12 mouse cellular contexts compared by ENCODE assay signal in genomic region chr4:140043953-140044352, GRCm38 (mm10).
DNase-seq lines count a peak whose midpoint lies in the region; ATAC-seq and TF ChIP-seq lines count a peak whose summit lies in the region.
"Had no signal": no experiment of that assay in that cellular context is flagged by ENCODE, and none has a peak within 500 bp of the region (broad histone marks: within the 10 kb centered on the region; RNA-seq: fewer than 3 reads in every experiment).

No protein-coding gene starts in this region.

- ATAC-seq in inflammation-experienced regulatory T-cells, adult 6 months, result no peak
- ATAC-seq: Patski had no signal

- H3K27ac ChIP-seq in left cerebral cortex, adult 2 months, result no peak overlapping the region
- H3K27ac ChIP-seq: liver, embryonic 14.5 days had no signal

- no peak overlapping the region for H3K4me3 ChIP-seq in left cerebral cortex, adult 2 months

- peak; percentile 37 for DNase-seq in left cerebral cortex, postnatal 4 days
- DNase-seq in left cerebral cortex, adult 2 months (ENCODE audit: extremely low spot score in 1 of 2, low spot score in 2 of 2), result no peak
- peak; percentile 90 for DNase-seq in ZHBTc4 (ENCODE audit: low read depth, low spot score)
- DNase-seq in cerebellum, adult 11-12 months, result peak; percentile 56
- peak; percentile 21 for DNase-seq in heart, postnatal 4 days
- no peak for DNase-seq in gastrocnemius, postnatal 10 days
- DNase-seq in right cerebral cortex, postnatal 36 days (ENCODE audit: low spot score in 2 of 2), result no peak
- DNase-seq: gastrocnemius, postnatal 36 days; kidney, postnatal 25 days had no signal

- intact Hi-C loops in left cerebral cortex, postnatal 4 days (cut with DNase I), result no loop called here
- intact Hi-C loops in left cerebral cortex, adult 2 months (cut with DNase I), result no loop called here

- TF ChIP-seq CTCF in left cerebral cortex, adult 2 months (IDR thresholded peaks at IDR 0.05), result no peak

Comparison
In these comparisons a context has a peak if more than half of its experiments do, and no peak if none do; other contexts are left out.
1. DNase-seq: peak in left cerebral cortex, postnatal 4 days (single experiment), ZHBTc4 (single experiment), cerebellum, adult 11-12 months (single experiment) and heart, postnatal 4 days (single experiment); none in left cerebral cortex, adult 2 months (0 of 2), gastrocnemius, postnatal 10 days (single experiment) and right cerebral cortex, postnatal 36 days (0 of 2).